Mouse (Mus musculus) olfactory bulb, adult 2 months (tissue): ENCODE results near the gene Galnt18.

ENCODE experiments used
- CTCF ChIP-seq: fragments of 200-500 bp; IDR thresholded peaks from 2 replicates; pipeline ENCODE4 v1.5.1; 2012; ENCODE audit warnings: low read depth, mild to moderate bottlenecking, low read length, moderate library complexity; ENCODE audit not compliant: insufficient read depth
- POLR2A ChIP-seq: fragments of 200-500 bp; IDR thresholded peaks from 2 replicates; pipeline ENCODE4 v1.6.1; 2012; ENCODE audit warnings: mild to moderate bottlenecking, low read depth, low read length, moderate library complexity; ENCODE audit not compliant: insufficient read depth

- TF ChIP-seq POLR2A: no peak
- no peak for TF ChIP-seq CTCF
Observed at GRCm38 (mm10) chr7:111744770-111745169, 35.0 kb downstream of the Galnt18 start.
